Mouse (Mus musculus): Measurements from ENCODE around the gene Myh7.

DNA sequence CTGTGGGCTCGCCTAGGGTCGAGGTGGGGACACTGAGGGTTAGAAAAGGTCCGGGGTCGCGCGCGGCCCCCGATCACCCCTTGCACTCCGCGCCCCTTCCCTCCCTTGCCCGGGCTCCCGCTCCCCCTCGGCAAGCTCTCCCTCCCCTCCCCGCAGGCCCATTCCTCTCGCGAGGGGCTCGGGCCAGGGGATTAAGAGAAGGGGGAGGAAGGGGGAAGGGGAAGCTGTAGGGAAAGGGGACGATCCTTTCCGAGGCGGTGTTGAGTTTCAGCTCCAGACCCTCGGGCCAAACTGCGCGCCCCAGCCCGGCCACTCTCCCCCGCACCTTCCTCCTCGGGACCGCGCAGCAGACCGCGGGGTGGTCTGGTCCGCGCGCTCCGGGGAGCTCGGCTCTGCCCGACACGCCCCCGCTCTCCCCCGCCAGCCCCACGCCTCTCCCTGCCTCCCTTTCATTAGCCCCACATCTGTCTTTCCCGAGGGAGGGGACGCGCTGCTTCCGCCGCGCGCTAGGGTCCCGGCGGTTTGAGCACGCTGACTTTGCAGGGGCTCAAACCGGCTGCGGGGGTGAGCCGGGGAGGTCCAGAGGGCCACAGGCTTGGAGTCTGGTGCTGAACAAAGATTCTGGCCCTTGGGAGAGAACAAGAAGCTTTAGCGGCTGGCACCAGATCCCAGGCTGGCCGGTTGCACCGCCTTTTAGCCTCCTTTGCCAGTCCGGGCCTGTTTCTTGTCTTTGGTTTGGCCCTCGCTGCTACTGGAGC is 67.8 kb downstream of the Myh7 start:
- TF ChIP-seq MAZ (IDR thresholded peaks at IDR 0.05; ENCODE audit: low read depth, low read length) (no peak), CTCF (conservative IDR thresholded peaks at IDR 0.05 in 1 of 2, IDR thresholded peaks at IDR 0.05 in 1 of 2; ENCODE audit: low read depth in 2 of 2, low read length in 2 of 2) (no peak), ZMIZ1 (IDR thresholded peaks at IDR 0.05; ENCODE audit: low read depth, low read length) (no peak), RCOR1 (conservative IDR thresholded peaks at IDR 0.05; ENCODE audit: low read depth, low read length) (no peak), NRF1 (IDR thresholded peaks at IDR 0.05; ENCODE audit: low read depth, low read length) (no peak), E2F4 (IDR thresholded peaks at IDR 0.05; ENCODE audit: insufficient replicate concordance, low read depth, low read length) (no peak), BHLHE40 (IDR thresholded peaks at IDR 0.05; ENCODE audit: low read depth, low read length) (no peak), POLR2A (IDR thresholded peaks at IDR 0.05; ENCODE audit: low read depth, low read length) (no peak)

Measured in CH12.LX (cell line).